Mouse (Mus musculus): Measurements from ENCODE around the gene Gtf2i. TPM values are rescaled to one million over a fixed set of nuclear protein-coding genes. Genes with fewer than 3 reads are reported as not detected.

Gene Gtf2i
- polyA plus RNA-seq, 1 experiment from 2014 or later = 127 TPM

- no peak overlapping the region for H3K4me3 ChIP-seq
- H3K27ac ChIP-seq (replicated peaks) = no peak overlapping the region
- no peaks in the 10 kb centered on the region for H3K27me3 ChIP-seq (replicated peaks)
- peaks cover 8% of the 10 kb centered on the region; the same call in 1 of the 2 replicates for H3K4me1 ChIP-seq
- peaks cover 98% of the 10 kb centered on the region for H3K36me3 ChIP-seq
- ATAC-seq (ENCODE audit: extremely low read depth, insufficient number of reproducible peaks, low FRiP score, low TSS enrichment) = no peak
- no peak overlapping the region for H3K4me2 ChIP-seq
- H3K9me3 ChIP-seq = no peaks in the 10 kb centered on the region
- H3K9ac ChIP-seq = no peak overlapping the region
- 80% methylated on average over 8 of the region's 8 CpGs for WGBS
Measured at GRCm38 (mm10) chr5:134273761-134274160, 40.8 kb downstream of the Gtf2i start.

DNA sequence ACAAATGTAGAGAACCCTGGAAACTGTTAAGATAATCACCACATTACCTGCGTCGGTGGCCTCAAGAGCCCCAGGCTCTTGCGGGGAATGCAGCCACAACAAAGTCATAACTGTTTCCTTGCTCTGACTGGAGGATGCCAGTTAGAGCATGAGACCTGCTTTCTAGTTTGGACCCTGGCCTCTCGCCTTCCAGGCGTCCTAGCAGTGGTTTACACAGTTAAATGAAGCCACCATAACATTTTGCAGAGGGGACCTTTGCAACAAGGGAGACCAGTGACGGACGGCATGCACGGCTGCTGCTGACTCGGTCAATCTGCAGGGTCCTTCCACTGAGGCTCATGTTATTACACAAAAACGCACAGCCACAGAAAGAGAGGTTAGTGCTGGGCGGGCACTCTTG lies 41.8 kb downstream of the Gtf2i start:
- Histone ChIP-seq H3K27me3 (replicated peaks) (no peaks in the 10 kb centered on the region), H3K27ac (replicated peaks) (no peak overlapping the region), H3K36me3 (peaks cover 98% of the 10 kb centered on the region), H3K4me1 (peaks cover 8% of the 10 kb centered on the region; the same call in 1 of the 2 replicates), H3K4me2 (no peak overlapping the region), H3K4me3 (no peak overlapping the region), H3K9me3 (no peaks in the 10 kb centered on the region), H3K9ac (no peak overlapping the region)
- WGBS = 81% methylated on average over 11 of the region's 11 CpGs
- ATAC-seq (ENCODE audit: extremely low read depth, insufficient number of reproducible peaks, low FRiP score, low TSS enrichment) = no peak

DNA sequence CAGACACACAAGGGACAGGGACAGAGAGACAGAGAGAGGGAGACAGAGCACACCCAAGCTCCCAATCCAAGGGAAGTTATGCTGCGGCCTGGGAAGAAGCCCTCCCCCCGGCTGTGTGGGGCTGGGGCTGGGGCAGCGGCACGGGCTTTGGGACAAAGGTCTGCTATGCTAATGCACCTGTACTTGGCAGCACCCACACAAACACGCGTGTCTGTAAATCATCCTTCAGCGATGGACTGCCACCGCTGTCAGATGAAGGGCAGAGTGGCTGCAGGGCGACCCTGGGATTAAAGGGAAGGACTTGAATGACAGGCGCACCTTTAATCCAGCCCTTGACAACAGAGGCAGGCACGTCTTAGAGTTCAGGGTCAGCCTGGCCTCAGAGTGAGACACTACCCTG lies 43.1 kb downstream of the Gtf2i start:
- H3K4me2 ChIP-seq = no peak overlapping the region
- H3K4me3 ChIP-seq = no peak overlapping the region
- no peak overlapping the region for H3K27ac ChIP-seq (replicated peaks)
- no peaks in the 10 kb centered on the region for H3K9me3 ChIP-seq
- no peaks in the 10 kb centered on the region for H3K27me3 ChIP-seq (replicated peaks)
- no peak for ATAC-seq (ENCODE audit: extremely low read depth, insufficient number of reproducible peaks, low FRiP score, low TSS enrichment)
- H3K9ac ChIP-seq = no peak overlapping the region
- WGBS = 86% methylated on average over 11 of the region's 11 CpGs
- peaks cover 98% of the 10 kb centered on the region for H3K36me3 ChIP-seq
- H3K4me1 ChIP-seq = peaks cover 8% of the 10 kb centered on the region; the same call in 1 of the 2 replicates

GRCm38 (mm10) chr5:134270566-134270965 lies 44.0 kb downstream of the Gtf2i start:
- H3K27ac ChIP-seq (replicated peaks) = no peak overlapping the region
- ATAC-seq (ENCODE audit: extremely low read depth, insufficient number of reproducible peaks, low FRiP score, low TSS enrichment) = no peak
- no peaks in the 10 kb centered on the region for H3K9me3 ChIP-seq
- 93% methylated on average over 4 of the region's 4 CpGs for WGBS
- no peak overlapping the region for H3K4me2 ChIP-seq
- no peak overlapping the region for H3K9ac ChIP-seq
- H3K4me1 ChIP-seq = peaks cover 6% of the 10 kb centered on the region; the same call in 1 of the 2 replicates
- no peaks in the 10 kb centered on the region for H3K27me3 ChIP-seq (replicated peaks)
- H3K4me3 ChIP-seq = no peak overlapping the region
- H3K36me3 ChIP-seq = peaks cover 99% of the 10 kb centered on the region

GRCm38 (mm10) chr5:134269751-134270150 lies 44.8 kb downstream of the Gtf2i start:
- Histone ChIP-seq H3K36me3 (peaks cover 99% of the 10 kb centered on the region), H3K9ac (no peak overlapping the region), H3K4me2 (no peak overlapping the region), H3K4me3 (no peak overlapping the region), H3K27me3 (replicated peaks) (no peaks in the 10 kb centered on the region), H3K27ac (replicated peaks) (no peak overlapping the region), H3K9me3 (no peaks in the 10 kb centered on the region), H3K4me1 (no peaks in the 10 kb centered on the region)
- 80% methylated on average over 5 of the region's 5 CpGs for WGBS
- no peak for ATAC-seq (ENCODE audit: extremely low read depth, insufficient number of reproducible peaks, low FRiP score, low TSS enrichment)

DNA sequence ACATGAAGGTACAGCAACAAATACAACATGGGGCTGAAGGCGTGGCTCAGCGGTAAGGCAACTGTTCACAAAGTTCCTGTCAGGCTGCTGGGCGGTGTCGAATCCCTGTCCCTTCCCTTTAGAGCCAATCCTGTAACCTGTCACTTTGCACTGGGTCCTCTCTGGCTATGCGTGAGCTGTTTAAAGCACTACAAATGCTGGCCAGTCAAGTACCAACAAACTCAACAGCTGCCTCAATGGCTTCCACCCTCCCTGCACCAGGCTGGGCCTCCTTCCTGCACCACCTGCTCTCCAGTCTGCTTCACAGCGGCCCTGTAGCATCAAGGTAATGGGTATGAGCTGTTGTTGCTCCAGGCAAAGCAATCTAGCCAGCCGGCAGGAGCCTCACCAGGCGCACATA lies 45.8 kb downstream of the Gtf2i start:
- Histone ChIP-seq H3K36me3 (peaks cover 100% of the 10 kb centered on the region), H3K4me3 (no peak overlapping the region), H3K4me2 (no peak overlapping the region), H3K9me3 (no peaks in the 10 kb centered on the region), H3K27me3 (replicated peaks) (no peaks in the 10 kb centered on the region), H3K4me1 (no peaks in the 10 kb centered on the region), H3K9ac (no peak overlapping the region), H3K27ac (replicated peaks) (no peak overlapping the region)
- ATAC-seq (ENCODE audit: extremely low read depth, insufficient number of reproducible peaks, low FRiP score, low TSS enrichment) = no peak
- 91% methylated on average over 8 of the region's 8 CpGs for WGBS

DNA sequence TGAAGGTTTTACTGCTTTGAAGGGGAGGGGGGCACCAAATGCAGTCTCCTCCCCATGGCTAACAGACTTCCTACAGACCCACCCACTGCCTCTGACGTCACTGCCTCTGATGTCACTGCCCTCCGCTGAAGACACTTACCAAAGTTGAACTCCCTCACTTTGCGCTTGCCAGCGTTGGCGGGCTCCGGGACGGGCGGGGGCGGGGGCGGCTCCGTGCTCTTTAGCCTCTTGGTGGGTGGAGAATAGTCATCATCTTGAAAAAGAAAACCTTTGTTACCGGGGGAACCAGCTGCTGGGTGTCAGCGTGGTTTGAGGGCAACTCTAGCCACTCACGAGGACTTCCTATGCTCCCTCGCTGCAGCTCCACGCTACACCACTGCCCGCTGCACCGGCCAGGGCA lies 48.2 kb downstream of the Gtf2i start:
- Histone ChIP-seq H3K9ac (no peak overlapping the region), H3K9me3 (no peaks in the 10 kb centered on the region), H3K4me3 (no peak overlapping the region), H3K4me2 (no peak overlapping the region), H3K4me1 (no peaks in the 10 kb centered on the region), H3K27ac (replicated peaks) (no peak overlapping the region), H3K27me3 (replicated peaks) (no peaks in the 10 kb centered on the region), H3K36me3 (peaks cover 100% of the 10 kb centered on the region)
- ATAC-seq (ENCODE audit: extremely low read depth, insufficient number of reproducible peaks, low FRiP score, low TSS enrichment) = no peak
- WGBS = 83% methylated on average over 18 of the region's 18 CpGs

- 62% methylated on average over 2 of the region's 2 CpGs for WGBS
- Histone ChIP-seq H3K4me3 (no peak overlapping the region), H3K4me1 (no peaks in the 10 kb centered on the region), H3K9ac (no peak overlapping the region), H3K27ac (replicated peaks) (no peak overlapping the region), H3K27me3 (replicated peaks) (no peaks in the 10 kb centered on the region), H3K36me3 (peaks cover 100% of the 10 kb centered on the region), H3K9me3 (no peaks in the 10 kb centered on the region), H3K4me2 (no peak overlapping the region)
- no peak for ATAC-seq (ENCODE audit: extremely low read depth, insufficient number of reproducible peaks, low FRiP score, low TSS enrichment)
Measured at GRCm38 (mm10) chr5:134265890-134266289, 48.7 kb downstream of the Gtf2i start.

DNA sequence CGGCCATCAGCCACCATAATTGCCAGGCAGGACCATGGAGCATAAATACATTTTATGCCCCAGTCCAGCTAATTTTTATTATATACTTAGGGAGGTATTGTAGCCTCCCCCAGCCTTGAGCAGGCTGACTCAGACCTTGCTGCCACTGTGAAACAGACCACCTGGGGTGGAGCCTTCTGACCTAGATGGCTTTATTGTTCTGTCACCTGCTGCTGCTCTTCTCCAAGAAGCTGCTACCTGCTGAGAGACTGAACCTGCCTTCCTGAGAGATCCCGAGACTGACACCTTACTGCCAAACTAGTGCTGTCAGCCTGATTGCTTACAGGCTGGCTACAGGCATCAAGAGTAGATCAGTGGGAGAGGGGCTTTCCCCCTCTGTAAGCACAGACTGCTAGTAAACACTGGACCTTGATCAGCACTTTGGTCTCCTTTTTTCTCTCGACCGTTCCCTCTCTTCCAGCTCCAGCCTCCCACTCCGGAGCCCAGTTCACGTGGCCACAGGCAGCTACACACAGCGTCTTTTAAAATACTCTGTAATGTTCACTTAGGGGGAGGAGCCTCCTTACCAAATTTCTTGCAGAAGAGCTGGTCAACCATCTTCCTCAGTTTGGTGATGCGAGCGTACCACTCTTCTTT lies 54.4 kb downstream of the Gtf2i start:
- H3K27me3 ChIP-seq (replicated peaks) = no peaks in the 10 kb centered on the region
- WGBS = 90% methylated on average over 9 of the region's 9 CpGs
- H3K9ac ChIP-seq = no peak overlapping the region
- no peaks in the 10 kb centered on the region for H3K9me3 ChIP-seq
- H3K4me3 ChIP-seq = no peak overlapping the region
- H3K36me3 ChIP-seq = peaks cover 98% of the 10 kb centered on the region
- H3K4me2 ChIP-seq = no peak overlapping the region
- no peak for ATAC-seq (ENCODE audit: extremely low read depth, insufficient number of reproducible peaks, low FRiP score, low TSS enrichment)
- H3K27ac ChIP-seq (replicated peaks) = no peak overlapping the region
- H3K4me1 ChIP-seq = no peaks in the 10 kb centered on the region

DNA sequence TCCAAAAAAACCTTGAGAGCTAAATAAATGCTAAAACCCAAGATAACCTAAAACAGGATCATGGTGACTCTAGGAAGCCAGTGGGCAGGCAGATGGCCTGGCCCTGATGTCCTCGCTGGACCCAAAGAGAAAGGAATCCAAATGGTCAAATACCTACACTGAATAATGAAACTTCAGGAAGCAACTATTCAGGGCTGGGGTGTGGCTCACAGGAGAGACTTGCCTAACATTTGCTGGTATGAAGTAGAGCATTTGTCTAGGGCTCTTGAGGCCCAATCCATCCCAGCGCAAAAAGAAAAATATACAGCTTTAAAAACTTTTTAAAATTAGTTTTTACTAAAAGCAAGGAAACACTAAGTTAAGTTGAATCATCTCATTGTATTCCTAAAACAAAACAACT lies 55.6 kb downstream of the Gtf2i start:
- H3K4me3 ChIP-seq = no peak overlapping the region
- H3K9me3 ChIP-seq = no peaks in the 10 kb centered on the region
- no peak overlapping the region for H3K9ac ChIP-seq
- WGBS = 86% methylated on average over 2 of the region's 2 CpGs
- H3K27ac ChIP-seq (replicated peaks) = no peak overlapping the region
- ATAC-seq (ENCODE audit: extremely low read depth, insufficient number of reproducible peaks, low FRiP score, low TSS enrichment) = no peak
- H3K4me2 ChIP-seq = no peak overlapping the region
- no peaks in the 10 kb centered on the region for H3K4me1 ChIP-seq
- H3K36me3 ChIP-seq = peaks cover 98% of the 10 kb centered on the region
- H3K27me3 ChIP-seq (replicated peaks) = no peaks in the 10 kb centered on the region

DNA sequence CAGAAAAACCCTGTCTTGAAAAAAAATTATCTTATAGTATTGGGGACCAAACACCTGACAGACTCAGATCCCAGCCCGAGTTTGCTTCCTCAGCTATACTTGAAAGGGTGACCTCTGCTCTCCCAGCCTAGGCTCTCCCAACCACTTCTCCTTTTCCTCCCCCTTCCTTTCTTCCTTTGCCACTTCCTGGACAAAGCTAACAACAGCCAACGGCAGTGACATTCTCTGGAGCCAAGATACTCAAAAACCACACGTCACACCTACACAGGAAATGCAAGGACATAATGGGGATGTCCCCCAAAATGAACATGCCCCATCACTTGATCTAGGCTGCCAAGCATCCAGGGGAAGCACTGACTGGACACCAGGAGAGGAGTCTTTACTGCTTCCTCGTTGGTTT lies 56.2 kb downstream of the Gtf2i start:
- 66% methylated on average over 4 of the region's 4 CpGs for WGBS
- no peak overlapping the region for H3K4me3 ChIP-seq
- no peak overlapping the region for H3K9ac ChIP-seq
- H3K27ac ChIP-seq (replicated peaks) = no peak overlapping the region
- H3K4me1 ChIP-seq = no peaks in the 10 kb centered on the region
- no peaks in the 10 kb centered on the region for H3K27me3 ChIP-seq (replicated peaks)
- H3K4me2 ChIP-seq = no peak overlapping the region
- ATAC-seq (ENCODE audit: extremely low read depth, insufficient number of reproducible peaks, low FRiP score, low TSS enrichment) = no peak
- peaks cover 98% of the 10 kb centered on the region for H3K36me3 ChIP-seq
- H3K9me3 ChIP-seq = no peaks in the 10 kb centered on the region

DNA sequence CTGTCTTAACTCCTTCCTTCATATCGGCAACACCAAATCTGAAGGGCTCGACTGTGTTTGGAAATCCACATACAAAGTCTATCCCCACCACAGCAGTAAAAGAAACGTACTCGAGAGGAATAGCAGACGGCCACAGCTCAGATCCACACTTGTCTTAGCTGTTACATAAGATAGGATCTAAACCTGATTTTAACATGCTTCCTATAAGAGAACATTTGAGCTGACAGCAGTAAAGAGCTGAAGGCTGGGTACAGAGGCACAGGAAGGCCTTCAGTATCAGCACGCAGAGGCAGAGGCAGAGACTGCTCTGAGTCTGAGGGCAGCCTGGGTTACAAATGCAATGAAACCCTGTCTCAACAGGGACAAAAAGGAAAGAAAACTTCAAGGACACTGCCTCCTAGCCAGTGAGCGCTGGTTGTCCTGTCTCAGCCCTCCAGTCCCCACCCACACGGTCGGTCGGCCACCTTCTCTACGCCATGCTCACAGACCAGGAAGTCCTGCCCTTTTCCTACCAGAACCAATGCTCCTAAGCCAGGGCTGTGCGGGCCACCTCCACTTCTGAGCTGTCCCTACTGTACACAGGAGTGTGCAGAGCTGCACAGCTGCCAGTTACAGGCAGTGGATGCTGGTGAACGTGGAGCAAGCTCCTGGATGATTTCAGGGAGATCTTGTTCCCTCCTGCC lies 57.1 kb downstream of the Gtf2i start:
- WGBS = 80% methylated on average over 13 of the region's 13 CpGs
- Histone ChIP-seq H3K9me3 (no peaks in the 10 kb centered on the region), H3K4me2 (no peak overlapping the region), H3K27ac (replicated peaks) (no peak overlapping the region), H3K36me3 (peaks cover 98% of the 10 kb centered on the region), H3K27me3 (replicated peaks) (no peaks in the 10 kb centered on the region), H3K9ac (no peak overlapping the region), H3K4me3 (no peak overlapping the region), H3K4me1 (no peaks in the 10 kb centered on the region)
- ATAC-seq (ENCODE audit: extremely low read depth, insufficient number of reproducible peaks, low FRiP score, low TSS enrichment) = no peak

Data from heart, embryonic 13.5 days (tissue).